Mouse (Mus musculus): ENCODE data around the gene Brd2. TPM values are rescaled to one million over a fixed set of nuclear protein-coding genes. Genes with fewer than 3 reads are reported as not detected.

Gene Brd2
- polyA plus RNA-seq, 2 experiments, result 121 to 197 TPM

DNA sequence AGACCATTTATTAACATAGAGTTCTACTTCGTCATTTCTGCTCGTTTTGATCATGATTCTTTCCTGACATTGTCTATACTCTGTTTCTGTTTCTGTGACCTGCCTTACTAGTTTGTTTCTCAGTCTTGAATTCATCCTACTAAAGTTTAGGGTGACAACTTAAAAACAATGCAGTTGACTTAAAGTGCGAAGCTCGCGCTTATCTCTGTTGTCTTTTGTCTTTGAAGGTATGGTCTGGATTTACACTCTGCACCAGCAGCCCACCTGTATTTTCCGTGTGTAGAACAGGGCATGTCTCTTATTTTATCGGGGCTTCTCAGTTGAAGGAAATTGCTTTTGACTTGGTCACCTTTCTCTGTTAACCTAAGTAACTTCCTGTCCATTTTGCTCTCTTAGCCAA, 677 bp upstream of the Brd2 start:
- 2% methylated on average over 7 of the region's 7 CpGs for WGBS
- Histone ChIP-seq H3K9me3 (ENCODE audit: control insufficient read depth, low read length) (no peaks in the 10 kb centered on the region), H3K4me3 (replicated peaks; ENCODE audit: low read length) (peak overlapping the region; percentile 100), H3K4me2 (replicated peaks; ENCODE audit: low read depth, low read length, severe bottlenecking) (peak overlapping the region; percentile 97), H3K27me3 (ENCODE audit: control insufficient read depth, insufficient read depth, low read length) (no peaks in the 10 kb centered on the region), H3K36me3 (ENCODE audit: control insufficient read depth, insufficient read depth, low read length) (peaks cover 10% of the 10 kb centered on the region), H3K27ac (replicated peaks; ENCODE audit: low read depth, low read length) (peak overlapping the region; percentile 100), H3K4me1 (ENCODE audit: control insufficient read depth, insufficient read depth, low read length) (peaks cover 9% of the 10 kb centered on the region; the same call in 1 of the 2 replicates), H3K9ac (ENCODE audit: low read depth, low read length, severe bottlenecking) (peak overlapping the region; percentile 97)
- DNase-seq (ENCODE audit: low spot score) (no peak), ATAC-seq (ENCODE audit: low FRiP score, low read depth) (no peak)
- TF ChIP-seq POLR2A (IDR thresholded peaks at IDR 0.05; ENCODE audit: borderline replicate concordance, extremely low read depth, insufficient read depth, insufficient read length), result no peak

DNA sequence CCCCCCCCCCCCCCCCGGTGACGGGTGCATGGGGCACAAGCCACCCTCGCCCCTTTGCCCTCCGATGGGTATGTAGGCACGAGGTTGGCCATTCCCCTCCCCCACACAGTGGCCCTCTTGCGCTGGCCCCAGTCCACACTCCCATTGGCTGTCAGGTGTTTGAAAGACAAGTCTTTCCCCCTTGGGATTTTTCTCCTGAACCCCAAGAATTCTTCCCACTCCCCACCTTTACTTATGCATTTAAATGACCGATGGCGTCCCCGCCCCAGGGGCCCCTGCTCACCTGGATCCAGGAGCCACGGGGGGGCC, 601 bp downstream of the Brd2 start:
- ATAC-seq (ENCODE audit: low FRiP score, low read depth), result no peak
- Histone ChIP-seq H3K9ac (ENCODE audit: low read depth, low read length, severe bottlenecking) (peak overlapping the region; percentile 97), H3K36me3 (ENCODE audit: control insufficient read depth, insufficient read depth, low read length) (peaks cover 22% of the 10 kb centered on the region), H3K4me3 (replicated peaks; ENCODE audit: low read length) (peak overlapping the region; percentile 100), H3K4me1 (ENCODE audit: control insufficient read depth, insufficient read depth, low read length) (peaks cover 8% of the 10 kb centered on the region), H3K27me3 (ENCODE audit: control insufficient read depth, insufficient read depth, low read length) (no peaks in the 10 kb centered on the region), H3K27ac (replicated peaks; ENCODE audit: low read depth, low read length) (peak overlapping the region; percentile 100), H3K4me2 (replicated peaks; ENCODE audit: low read depth, low read length, severe bottlenecking) (peak overlapping the region; percentile 97), H3K9me3 (ENCODE audit: control insufficient read depth, low read length) (no peaks in the 10 kb centered on the region)
- no peak for TF ChIP-seq POLR2A (IDR thresholded peaks at IDR 0.05; ENCODE audit: borderline replicate concordance, extremely low read depth, insufficient read depth, insufficient read length)
- 2% methylated on average over 7 of the region's 10 CpGs for WGBS
- DNase-seq (ENCODE audit: low spot score), result no peak

DNA sequence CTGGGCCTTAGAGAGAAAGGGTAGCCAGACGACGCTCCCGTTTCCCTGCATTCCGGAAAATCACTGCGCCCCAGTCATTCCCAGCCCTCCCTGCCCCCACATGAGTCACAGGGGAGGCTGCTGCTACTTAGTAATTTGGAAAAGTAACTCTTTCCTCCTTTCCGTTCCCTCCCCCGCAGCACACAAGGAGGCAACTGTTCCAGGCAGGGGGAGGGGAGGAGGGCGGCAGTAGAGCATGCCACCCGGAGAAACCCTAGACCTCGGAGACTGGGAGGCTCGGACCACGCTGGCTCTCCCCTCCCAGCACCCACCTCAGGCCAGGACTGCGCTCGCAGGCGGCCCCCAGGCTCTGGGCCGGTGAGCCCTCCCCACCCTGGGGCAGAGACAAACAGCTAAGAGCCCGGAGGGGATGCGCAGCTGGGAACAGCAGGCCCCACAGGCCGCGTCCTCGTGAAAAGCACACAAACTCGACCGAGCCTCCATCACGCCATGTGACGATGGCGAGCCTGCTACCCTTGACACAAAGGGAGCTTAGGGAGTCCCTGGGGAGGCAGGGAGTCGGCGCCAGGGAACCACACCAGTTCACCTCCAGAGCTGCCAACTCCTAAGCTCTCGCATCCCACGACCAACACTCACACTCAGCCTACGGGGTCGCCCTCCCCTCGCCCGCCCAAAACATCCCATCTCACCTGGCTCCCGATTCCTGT, 1.1 kb downstream of the Brd2 start:
- WGBS, result 0% methylated on average over 17 of the region's 35 CpGs
- H3K4me1 ChIP-seq (ENCODE audit: control insufficient read depth, insufficient read depth, low read length), result peaks cover 12% of the 10 kb centered on the region
- DNase-seq (ENCODE audit: low spot score) (peak; percentile 93), ATAC-seq (ENCODE audit: low FRiP score, low read depth) (peak; percentile 32)
- peak overlapping the region; percentile 100 for H3K27ac ChIP-seq (replicated peaks; ENCODE audit: low read depth, low read length)
- H3K4me2 ChIP-seq (replicated peaks; ENCODE audit: low read depth, low read length, severe bottlenecking), result peak overlapping the region; percentile 97
- H3K36me3 ChIP-seq (ENCODE audit: control insufficient read depth, insufficient read depth, low read length), result peaks cover 27% of the 10 kb centered on the region
- peak overlapping the region; percentile 97 for H3K9ac ChIP-seq (ENCODE audit: low read depth, low read length, severe bottlenecking)
- no peaks in the 10 kb centered on the region for H3K9me3 ChIP-seq (ENCODE audit: control insufficient read depth, low read length)
- no peaks in the 10 kb centered on the region for H3K27me3 ChIP-seq (ENCODE audit: control insufficient read depth, insufficient read depth, low read length)
- TF ChIP-seq POLR2A (IDR thresholded peaks at IDR 0.05; ENCODE audit: borderline replicate concordance, extremely low read depth, insufficient read depth, insufficient read length), result no peak; the same call in 1 of the 2 replicates
- H3K4me3 ChIP-seq (replicated peaks; ENCODE audit: low read length), result peak overlapping the region; percentile 100

DNA sequence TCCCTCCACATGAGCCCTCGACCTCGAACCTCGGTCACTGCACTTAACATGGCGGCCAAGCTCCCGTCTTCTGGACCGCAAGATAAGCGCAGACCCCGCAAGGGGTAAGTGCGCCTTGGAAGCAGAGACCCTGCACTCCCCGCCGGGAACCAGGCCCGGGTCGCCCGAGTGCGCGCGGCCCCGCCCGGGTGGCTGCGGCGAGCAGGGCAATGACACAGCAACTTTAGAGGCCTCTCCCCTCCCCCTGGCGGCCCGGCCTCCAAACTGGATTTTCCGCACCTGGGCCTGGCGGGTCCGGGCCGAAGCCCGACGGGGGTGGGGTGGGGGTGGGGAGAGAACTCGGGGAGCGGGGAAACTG, 1.6 kb downstream of the Brd2 start:
- ATAC-seq (ENCODE audit: low FRiP score, low read depth) (no peak), DNase-seq (ENCODE audit: low spot score) (no peak)
- Histone ChIP-seq H3K4me2 (replicated peaks; ENCODE audit: low read depth, low read length, severe bottlenecking) (peak overlapping the region; percentile 97), H3K27me3 (ENCODE audit: control insufficient read depth, insufficient read depth, low read length) (no peaks in the 10 kb centered on the region), H3K9ac (ENCODE audit: low read depth, low read length, severe bottlenecking) (peak overlapping the region; percentile 97), H3K9me3 (ENCODE audit: control insufficient read depth, low read length) (no peaks in the 10 kb centered on the region), H3K4me3 (replicated peaks; ENCODE audit: low read length) (peak overlapping the region; percentile 100), H3K27ac (replicated peaks; ENCODE audit: low read depth, low read length) (peak overlapping the region; percentile 100), H3K4me1 (ENCODE audit: control insufficient read depth, insufficient read depth, low read length) (peaks cover 14% of the 10 kb centered on the region), H3K36me3 (ENCODE audit: control insufficient read depth, insufficient read depth, low read length) (peaks cover 32% of the 10 kb centered on the region)
- WGBS, result under 1% methylated on average over 26 of the region's 31 CpGs
- 0 out of 2 replicates have a peak, but pooled peaks have one; percentile 13 for TF ChIP-seq POLR2A (IDR thresholded peaks at IDR 0.05; ENCODE audit: borderline replicate concordance, extremely low read depth, insufficient read depth, insufficient read length)

DNA sequence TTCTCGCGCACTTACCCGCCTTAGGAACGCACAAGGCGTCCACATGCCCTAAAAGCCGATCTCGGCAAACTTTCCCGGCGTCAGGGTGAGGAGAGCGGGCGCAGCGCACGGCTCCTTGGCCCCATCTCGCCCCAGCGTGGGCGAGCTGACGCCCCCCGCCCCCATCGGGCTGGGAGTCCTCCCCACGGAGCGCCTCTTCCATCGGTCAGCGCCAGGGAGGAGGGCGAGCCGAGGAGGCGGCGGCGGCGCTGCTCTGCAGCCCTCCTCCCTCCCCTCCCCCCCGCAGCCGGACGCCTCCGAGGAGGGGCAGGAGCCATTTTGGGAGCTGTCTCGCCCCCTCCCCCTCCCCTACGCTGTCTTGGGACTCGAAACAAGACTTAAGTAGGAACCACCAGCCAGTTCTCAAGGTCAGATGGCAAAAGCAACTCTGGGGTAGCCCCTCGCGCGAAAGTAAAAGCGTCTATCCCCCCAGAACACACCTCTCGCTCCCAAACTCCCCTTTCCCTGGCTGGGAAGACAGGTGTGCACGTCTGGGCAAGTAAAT, 2.2 kb downstream of the Brd2 start:
- Histone ChIP-seq H3K4me3 (replicated peaks; ENCODE audit: low read length) (peak overlapping the region; percentile 100), H3K4me1 (ENCODE audit: control insufficient read depth, insufficient read depth, low read length) (peaks cover 19% of the 10 kb centered on the region), H3K9ac (ENCODE audit: low read depth, low read length, severe bottlenecking) (peak overlapping the region; percentile 97), H3K27ac (replicated peaks; ENCODE audit: low read depth, low read length) (peak overlapping the region; percentile 100), H3K4me2 (replicated peaks; ENCODE audit: low read depth, low read length, severe bottlenecking) (peak overlapping the region; percentile 97), H3K9me3 (ENCODE audit: control insufficient read depth, low read length) (no peaks in the 10 kb centered on the region), H3K36me3 (ENCODE audit: control insufficient read depth, insufficient read depth, low read length) (peaks cover 38% of the 10 kb centered on the region), H3K27me3 (ENCODE audit: control insufficient read depth, insufficient read depth, low read length) (no peaks in the 10 kb centered on the region)
- no peak; the same call in 1 of the 2 replicates for TF ChIP-seq POLR2A (IDR thresholded peaks at IDR 0.05; ENCODE audit: borderline replicate concordance, extremely low read depth, insufficient read depth, insufficient read length)
- ATAC-seq (ENCODE audit: low FRiP score, low read depth) (0 out of 2 replicates have a peak, but pooled peaks have one; percentile 4), DNase-seq (ENCODE audit: low spot score) (peak; percentile 88)
- WGBS, result 0% methylated on average over 29 of the region's 42 CpGs
